Mouse (Mus musculus) MEL (cell line): Measurements from ENCODE around the gene Vti1a. TPM values are rescaled to one million over a fixed set of nuclear protein-coding genes. Genes with fewer than 3 reads are reported as not detected.
A peak's percentile ranks its signal among the peaks of the same experiment; 100 is the strongest.

Experiments used
- DNase-seq: peaks from one replicate; pipeline ENCODE4 v3.0.0; 2011; ENCODE audit warnings: low read depth, low spot score
- H3K27ac ChIP-seq: 2 replicates; pipeline ENCODE4 v1.5.1; 2012; ENCODE audit warnings: low read depth, mild to moderate bottlenecking, control low read depth, low read length, moderate library complexity; ENCODE audit not compliant: control insufficient read depth
- H3K27me3 ChIP-seq, 2 experiments: fragments of 150-350 bp in 1 of 2; sonication (generic) in 1 of 2; 2 replicates each; pipeline ENCODE4 v1.6.1; 2012; ENCODE audit warnings: low read length in 2 of 2, mild to moderate bottlenecking in 2 of 2, improper control_type of control experiment in 1 of 2, moderate library complexity in 1 of 2; ENCODE audit not compliant: insufficient read depth in 2 of 2, control insufficient read depth in 1 of 2
- H3K36me3 ChIP-seq, 2 experiments: 2 replicates each; pipeline ENCODE4 v1.6.1; 2012 to 2014; ENCODE audit warnings: low read length in 2 of 2, improper control_type of control experiment in 1 of 2, inconsistent platforms in 1 of 2, mild to moderate bottlenecking in 1 of 2; ENCODE audit not compliant: insufficient read depth in 2 of 2, control insufficient read depth in 1 of 2
- H3K4me1 ChIP-seq, 2 experiments: fragments of 150-350 bp in 1 of 2; sonication (generic) in 1 of 2; 2 replicates each; pipeline ENCODE4 v1.6.1; 2012; ENCODE audit warnings: low read length in 2 of 2, improper control_type of control experiment in 1 of 2, mild to moderate bottlenecking in 1 of 2; ENCODE audit not compliant: insufficient read depth in 2 of 2, control insufficient read depth in 1 of 2
- H3K4me3 ChIP-seq, 2 experiments: fragments of 150-350 bp in 1 of 2; sonication (generic) in 1 of 2; 2 replicates each; pipeline ENCODE4 v1.5.1; 2012; ENCODE audit warnings: low read depth in 2 of 2, low read length in 2 of 2, mild to moderate bottlenecking in 2 of 2, moderate library complexity in 2 of 2, control low read depth in 1 of 2, improper control_type of control experiment in 1 of 2; ENCODE audit not compliant: control insufficient read depth in 1 of 2, insufficient read depth in 1 of 2
- H3K79me2 ChIP-seq: 2 replicates; pipeline ENCODE4 v1.6.1; 2012; ENCODE audit warnings: mild to moderate bottlenecking, low read length, moderate library complexity; ENCODE audit not compliant: control insufficient read depth, poor library complexity, insufficient read depth
- H3K9ac ChIP-seq: 2 replicates; pipeline ENCODE4 v1.6.1; 2012; ENCODE audit warnings: low read depth, mild to moderate bottlenecking, control low read depth, low read length, moderate library complexity; ENCODE audit not compliant: control insufficient read depth, poor library complexity, severe bottlenecking
- H3K9me3 ChIP-seq: fragments of 150-350 bp; sonication (generic); replicated peaks from 2 replicates; pipeline ENCODE4 v1.6.1; 2012; ENCODE audit warnings: mild to moderate bottlenecking, low read length, improper control_type of control experiment, moderate library complexity; ENCODE audit not compliant: insufficient read depth
- BHLHE40 ChIP-seq: IDR thresholded peaks from 2 replicates; pipeline ENCODE4 v1.6.1; 2012; ENCODE audit warnings: low read depth, mild to moderate bottlenecking, inconsistent platforms, low read length, improper control_type of control experiment, borderline replicate concordance
- CHD1 ChIP-seq: IDR thresholded peaks from 2 replicates; pipeline ENCODE4 v1.6.1; 2012; ENCODE audit warnings: low read depth, mild to moderate bottlenecking, inconsistent platforms, low read length, improper control_type of control experiment
- CTCF ChIP-seq, 3 experiments: IDR thresholded peaks in 2 of 3; conservative IDR thresholded peaks in 1 of 3; 2 replicates each; pipeline ENCODE4 v1.5.1; 2011 to 2012; ENCODE audit warnings: low read length in 3 of 3, low read depth in 2 of 3, mild to moderate bottlenecking in 2 of 3, improper control_type of control experiment in 1 of 3, inconsistent platforms in 1 of 3, mixed read lengths in 1 of 3, moderate library complexity in 1 of 3; ENCODE audit not compliant: control insufficient read depth in 1 of 3, insufficient read depth in 1 of 3, poor library complexity in 1 of 3, severe bottlenecking in 1 of 3
- ELF1 ChIP-seq: IDR thresholded peaks from 2 replicates; pipeline ENCODE4 v1.6.1; 2014; ENCODE audit warnings: low read depth, mild to moderate bottlenecking, inconsistent platforms, low read length, improper control_type of control experiment, moderate library complexity
- EP300 ChIP-seq, 2 experiments: IDR thresholded peaks; 2 replicates each; pipeline ENCODE4 v1.6.1; 2011; ENCODE audit warnings: improper control_type of control experiment in 2 of 2, low read length in 2 of 2, low read depth in 1 of 2, mild to moderate bottlenecking in 1 of 2
- ETS1 ChIP-seq: IDR thresholded peaks from 2 replicates; pipeline ENCODE4 v1.6.1; 2012; ENCODE audit warnings: low read depth, mild to moderate bottlenecking, inconsistent platforms, low read length, improper control_type of control experiment, moderate library complexity
- GABPA ChIP-seq: IDR thresholded peaks from 2 replicates; pipeline ENCODE4 v1.6.1; 2012; ENCODE audit warnings: low read depth, mild to moderate bottlenecking, inconsistent platforms, low read length, improper control_type of control experiment, moderate library complexity
- GATA1 ChIP-seq: IDR thresholded peaks from 2 replicates; pipeline ENCODE4 v1.6.1; 2011; ENCODE audit warnings: low read depth, low read length, improper control_type of control experiment
- HCFC1 ChIP-seq: IDR thresholded peaks from 2 replicates; pipeline ENCODE4 v1.6.1; 2012; ENCODE audit warnings: low read depth, mild to moderate bottlenecking, inconsistent platforms, low read length, improper control_type of control experiment, moderate library complexity
- JUND ChIP-seq: IDR thresholded peaks from 2 replicates; pipeline ENCODE4 v1.6.1; 2011; ENCODE audit warnings: low read depth, mild to moderate bottlenecking, improper control_type of control experiment, low read length
- KAT2A ChIP-seq: conservative IDR thresholded peaks from 2 replicates; pipeline ENCODE4 v1.6.1; 2012; ENCODE audit warnings: low read depth, low read length, improper control_type of control experiment, inconsistent platforms
- MAFK ChIP-seq: IDR thresholded peaks from 2 replicates; pipeline ENCODE4 v1.6.1; 2011; ENCODE audit warnings: low read depth, mild to moderate bottlenecking, low read length, improper control_type of control experiment, borderline replicate concordance
- MAX ChIP-seq: IDR thresholded peaks from 2 replicates; pipeline ENCODE4 v1.6.1; 2011; ENCODE audit warnings: low read length, improper control_type of control experiment
- MAZ ChIP-seq: IDR thresholded peaks from 2 replicates; pipeline ENCODE4 v1.6.1; 2012; ENCODE audit warnings: low read depth, mild to moderate bottlenecking, inconsistent platforms, low read length, improper control_type of control experiment
- MEF2A ChIP-seq: IDR thresholded peaks from 2 replicates; pipeline ENCODE4 v1.6.1; 2014; ENCODE audit warnings: low read depth, mild to moderate bottlenecking, inconsistent platforms, low read length, improper control_type of control experiment; ENCODE audit not compliant: poor library complexity, insufficient replicate concordance, severe bottlenecking; ENCODE audit errors: extremely low read depth
- MXI1 ChIP-seq: IDR thresholded peaks from 2 replicates; pipeline ENCODE4 v1.6.1; 2011; ENCODE audit warnings: mild to moderate bottlenecking, low read depth, low read length, improper control_type of control experiment
- MYB ChIP-seq: IDR thresholded peaks from 2 replicates; pipeline ENCODE4 v1.6.1; 2011; ENCODE audit warnings: mild to moderate bottlenecking, low read depth, low read length, improper control_type of control experiment
- MYC ChIP-seq: IDR thresholded peaks from 2 replicates; pipeline ENCODE4 v1.6.1; 2011; ENCODE audit warnings: low read depth, mild to moderate bottlenecking, low read length, improper control_type of control experiment, moderate library complexity
- NELFE ChIP-seq: IDR thresholded peaks from 2 replicates; pipeline ENCODE4 v1.6.1; 2011; ENCODE audit warnings: low read depth, low read length, improper control_type of control experiment
- NRF1 ChIP-seq: IDR thresholded peaks from 2 replicates; pipeline ENCODE4 v1.6.1; 2014; ENCODE audit warnings: low read depth, mild to moderate bottlenecking, inconsistent platforms, low read length, improper control_type of control experiment, moderate library complexity; ENCODE audit not compliant: poor library complexity, insufficient read depth, severe bottlenecking
- POLR2A ChIP-seq, 2 experiments: IDR thresholded peaks; 2 replicates each; pipeline ENCODE4 v1.6.1; 2011 to 2012; ENCODE audit warnings: low read length in 2 of 2, mild to moderate bottlenecking in 2 of 2, control low read depth in 1 of 2, improper control_type of control experiment in 1 of 2, low read depth in 1 of 2, moderate library complexity in 1 of 2; ENCODE audit not compliant: control insufficient read depth in 1 of 2, insufficient read depth in 1 of 2, poor library complexity in 1 of 2
- POLR2AphosphoS2 ChIP-seq: IDR thresholded peaks from 2 replicates; pipeline ENCODE4 v1.6.1; 2011; ENCODE audit warnings: low read length, improper control_type of control experiment
- POLR2AphosphoS5 ChIP-seq: IDR thresholded peaks from 2 replicates; pipeline ENCODE4 v1.6.1; 2012; ENCODE audit warnings: low read depth, borderline replicate concordance, mild to moderate bottlenecking, inconsistent platforms, low read length, moderate library complexity, mixed read lengths
- RAD21 ChIP-seq: IDR thresholded peaks from 2 replicates; pipeline ENCODE4 v1.6.1; 2011; ENCODE audit warnings: mild to moderate bottlenecking, low read depth, low read length, improper control_type of control experiment
- RCOR1 ChIP-seq: IDR thresholded peaks from 2 replicates; pipeline ENCODE4 v1.6.1; 2012; ENCODE audit warnings: low read depth, mild to moderate bottlenecking, inconsistent platforms, low read length, improper control_type of control experiment
- SIN3A ChIP-seq: IDR thresholded peaks from 2 replicates; pipeline ENCODE4 v1.6.1; 2012; ENCODE audit warnings: low read length, improper control_type of control experiment, inconsistent platforms
- SMC3 ChIP-seq: IDR thresholded peaks from 2 replicates; pipeline ENCODE4 v1.6.1; 2011; ENCODE audit warnings: low read depth, low read length, improper control_type of control experiment
- TAL1 ChIP-seq: IDR thresholded peaks from 2 replicates; pipeline ENCODE4 v1.6.1; 2012; ENCODE audit warnings: mild to moderate bottlenecking, inconsistent platforms, low read length, moderate library complexity, mixed read lengths
- TBP ChIP-seq: IDR thresholded peaks from 2 replicates; pipeline ENCODE4 v1.8.0; 2011; ENCODE audit warnings: low read depth, low read length, improper control_type of control experiment
- TCF12 ChIP-seq: IDR thresholded peaks from 2 replicates; pipeline ENCODE4 v1.6.1; 2014; ENCODE audit warnings: low read depth, mild to moderate bottlenecking, inconsistent platforms, low read length, improper control_type of control experiment, moderate library complexity
- UBTF ChIP-seq: IDR thresholded peaks from 2 replicates; pipeline ENCODE4 v1.6.1; 2012; ENCODE audit warnings: low read depth, mild to moderate bottlenecking, inconsistent platforms, low read length, improper control_type of control experiment, moderate library complexity, borderline replicate concordance; ENCODE audit not compliant: insufficient read depth
- USF1 ChIP-seq: IDR thresholded peaks from 2 replicates; pipeline ENCODE4 v1.6.1; 2014; ENCODE audit warnings: low read depth, mild to moderate bottlenecking, inconsistent platforms, low read length, improper control_type of control experiment, moderate library complexity
- USF2 ChIP-seq, 2 experiments: IDR thresholded peaks; 2 replicates each; pipeline ENCODE4 v1.6.1; 2011 to 2012; ENCODE audit warnings: improper control_type of control experiment in 2 of 2, low read length in 2 of 2, borderline replicate concordance in 1 of 2, inconsistent platforms in 1 of 2, low read depth in 1 of 2, mild to moderate bottlenecking in 1 of 2; ENCODE audit not compliant: insufficient read depth in 1 of 2
- ZNF384 ChIP-seq: IDR thresholded peaks from 2 replicates; pipeline ENCODE4 v1.6.1; 2012; ENCODE audit warnings: low read depth, mild to moderate bottlenecking, inconsistent platforms, low read length, improper control_type of control experiment
- polyA plus RNA-seq, 2 experiments: library from polyadenylated mRNA; stranded (reverse) in 1 of 2; unstranded in 1 of 2; fragments of >175 nt in 1 of 2; fragments of >200 nt in 1 of 2; gene quantifications; 2 replicates each; pipeline versions ENCODE4 v1.2.1 to v1.2.4; 2012; ENCODE audit warnings: low replicate concordance in 2 of 2, low read depth in 1 of 2; ENCODE audit not compliant: insufficient read length in 2 of 2, insufficient read depth in 1 of 2, missing spikeins in 1 of 2
- total RNA-seq: library from RNA; depleted of rRNA; stranded (reverse); fragments of 300-350 nt; gene quantifications from 2 replicates; pipeline ENCODE4 v1.2.3, GENCODE M21; 2012

The Vti1a gene
- total and polyA plus RNA-seq, 3 experiments = 37.2 to 119 (median 42.8) TPM

GRCm38 (mm10) chr19:55273340-55273739 lies 42.8 kb upstream of the Vti1a start (continued):
- TF ChIP-seq CTCF (IDR thresholded peaks at IDR 0.05 in 2 of 3, conservative IDR thresholded peaks at IDR 0.05 in 1 of 3; ENCODE audit: control insufficient read depth in 1 of 3, insufficient read depth in 1 of 3, low read depth in 2 of 3, low read length in 3 of 3, poor library complexity in 1 of 3, severe bottlenecking in 1 of 3) (no peak), TAL1 (peak; percentile 76)

- no peak overlapping the region for H3K4me3 ChIP-seq
- DNase-seq = peak; percentile 47
- H3K79me2 ChIP-seq = no peaks in the 10 kb centered on the region
- H3K9ac ChIP-seq = no peak overlapping the region; the same call in 1 of the 2 replicates
- no peaks in the 10 kb centered on the region for H3K27me3 ChIP-seq
- no peaks in the 10 kb centered on the region for H3K9me3 ChIP-seq
- peaks cover 51 to 57% of the 10 kb centered on the region in 2 experiments for H3K36me3 ChIP-seq
- H3K27ac ChIP-seq = peak overlapping the region; percentile 70
- H3K4me1 ChIP-seq = peaks cover 42 to 46% of the 10 kb centered on the region in 2 experiments
- TF ChIP-seq POLR2AphosphoS5 = no peak
- TF ChIP-seq USF2 (IDR thresholded peaks at IDR 0.05; ENCODE audit: borderline replicate concordance in 1 of 2, insufficient read depth in 1 of 2, low read depth in 1 of 2, low read length in 2 of 2) = no peak
- TF ChIP-seq CTCF (IDR thresholded peaks at IDR 0.05 in 2 of 3, conservative IDR thresholded peaks at IDR 0.05 in 1 of 3; ENCODE audit: control insufficient read depth in 1 of 3, insufficient read depth in 1 of 3, low read depth in 2 of 3, low read length in 3 of 3, poor library complexity in 1 of 3, severe bottlenecking in 1 of 3) = no peak
- TF ChIP-seq BHLHE40 = no peak
- TF ChIP-seq CHD1 = no peak
- no peak for TF ChIP-seq UBTF
- TF ChIP-seq USF1 = no peak
- TF ChIP-seq EP300 (IDR thresholded peaks at IDR 0.05; ENCODE audit: low read depth in 1 of 2, low read length in 2 of 2) = peak; percentile 74 to 75; a peak in 3 of 4 replicates
- no peak for TF ChIP-seq MAX
- peak; percentile 58; the same call in 1 of the 2 replicates for TF ChIP-seq RCOR1
- peak; percentile 56; the same call in 1 of the 2 replicates for TF ChIP-seq TCF12
- TF ChIP-seq TAL1 = no peak
- no peak for TF ChIP-seq RAD21
- TF ChIP-seq MEF2A = no peak
- 0 out of 2 replicates have a peak, but pooled peaks have one; percentile 37 for TF ChIP-seq SIN3A
- TF ChIP-seq SMC3 = no peak
- TF ChIP-seq HCFC1 = no peak
- TF ChIP-seq ZNF384 = no peak
- TF ChIP-seq MXI1 = no peak
- TF ChIP-seq MAFK = no peak
- TF ChIP-seq NELFE = no peak
- 0 out of 2 replicates have a peak, but pooled peaks have one; percentile 22 for TF ChIP-seq MAZ
- no peak for TF ChIP-seq JUND
- no peak; the same call in 1 of the 2 replicates for TF ChIP-seq KAT2A
- no peak for TF ChIP-seq NRF1
- peak; percentile 87 for TF ChIP-seq GATA1
- TF ChIP-seq ELF1 = no peak
- no peak; a peak in 1 of 4 replicates for TF ChIP-seq POLR2A (IDR thresholded peaks at IDR 0.05; ENCODE audit: control insufficient read depth in 1 of 2, insufficient read depth in 1 of 2, low read depth in 1 of 2, low read length in 2 of 2, poor library complexity in 1 of 2)
- TF ChIP-seq GABPA = no peak
- no peak for TF ChIP-seq POLR2AphosphoS2
- TF ChIP-seq ETS1 = peak; percentile 66
- TF ChIP-seq MYB = no peak; the same call in none of the 2 replicates
- TF ChIP-seq MYC = no peak
- TF ChIP-seq TBP = no peak
Observed at GRCm38 (mm10) chr19:55276100-55276499, 40.0 kb upstream of the Vti1a start.
